ENCODE assay signal across 19 mouse cellular contexts in genomic region chr1:121381562-121381961, GRCm38 (mm10).
"Had no signal": no experiment of that assay in that cellular context is flagged by ENCODE, and none has a peak within 500 bp of the region (broad histone marks: within the 10 kb centered on the region; RNA-seq: fewer than 3 reads in every experiment).

No protein-coding gene starts in this region.

- ATAC-seq: liver, embryonic 12.5 days; midbrain, embryonic 13.5 days; midbrain, embryonic 15.5 days had no signal

- H3K4me2 ChIP-seq: liver, embryonic 12.5 days; lung, embryonic 14.5 days; midbrain, embryonic 11.5 days; midbrain, embryonic 13.5 days; midbrain, embryonic 15.5 days had no signal

- H3K9ac ChIP-seq: liver, embryonic 12.5 days; liver, embryonic 14.5 days; lung, embryonic 14.5 days; midbrain, embryonic 13.5 days; midbrain, embryonic 15.5 days had no signal

- H3K9me3 ChIP-seq: liver, embryonic 12.5 days; midbrain, embryonic 13.5 days; midbrain, embryonic 15.5 days had no signal

- H3K4me1 ChIP-seq: liver, embryonic 12.5 days; megakaryocyte, embryonic 14.5 days; midbrain, embryonic 13.5 days; midbrain, embryonic 15.5 days had no signal

- H3K36me3 ChIP-seq: liver, embryonic 12.5 days; midbrain, embryonic 13.5 days; midbrain, embryonic 15.5 days had no signal

- DNase-seq: lung, adult 18-20 months; lung, embryonic 14.5 days; lung, postnatal 10 days; lung, postnatal 36 days; retina, postnatal 1 day; right cerebral cortex, adult 18-20 months; right cerebral cortex, postnatal 25 days; right cerebral cortex, postnatal 4 days; spleen, adult 18-20 months; thymus, adult 18-20 months; thymus, postnatal 14 days; thymus, postnatal 36 days had no signal

- H3K4me3 ChIP-seq: liver, embryonic 12.5 days; midbrain, embryonic 13.5 days; midbrain, embryonic 15.5 days had no signal

- H3K27me3 ChIP-seq: liver, embryonic 12.5 days; midbrain, embryonic 13.5 days; midbrain, embryonic 15.5 days had no signal

- H3K27ac ChIP-seq: liver, embryonic 12.5 days; liver, embryonic 14.5 days; macrophage; midbrain, embryonic 13.5 days; midbrain, embryonic 15.5 days had no signal
